ENCODE assay signal across 23 mouse cellular contexts in genomic region chr5:97906537-97907266, GRCm38 (mm10).
DNase-seq lines count a peak whose midpoint lies in the region; ATAC-seq lines count a peak whose summit lies in the region.
"Had no signal": no experiment of that assay in that cellular context is flagged by ENCODE, and none has a peak within 500 bp of the region (broad histone marks: within the 10 kb centered on the region; RNA-seq: fewer than 3 reads in every experiment).

No protein-coding gene starts in this region.

- H3K4me3 ChIP-seq in forebrain, embryonic 15.5 days = no peak overlapping the region
- H3K4me3 ChIP-seq in forebrain, embryonic 10.5 days = no peak overlapping the region
- H3K4me3 ChIP-seq in heart, embryonic 12.5 days = no peak overlapping the region
- H3K4me3 ChIP-seq: forebrain, embryonic 12.5 days; heart, embryonic 15.5 days; hindbrain, embryonic 15.5 days; intestine, embryonic 15.5 days; liver, embryonic 13.5 days; midbrain, embryonic 13.5 days had no signal

- DNase-seq in forebrain, embryonic 10.5 days (ENCODE audit: extremely low spot score, low spot score) = no peak
- no peak for DNase-seq in heart, adult 9 months (ENCODE audit: low spot score in 2 of 2)
- peak; percentile 14 to 16 for DNase-seq in B cell, adult 2 months
- DNase-seq in embryo, embryonic 10.5 days (ENCODE audit: low spot score) = peak; percentile 26
- DNase-seq in adrenal gland, postnatal 25 days = no peak
- DNase-seq: adrenal gland, adult 8-10 months; heart, postnatal 4 days; kidney, adult 8-10 months; kidney, postnatal 10 days; liver, embryonic 13.5 days; lung, adult 2 months; lung, postnatal 14 days; thymus, postnatal 25 days had no signal

- no peak overlapping the region for H3K4me2 ChIP-seq in forebrain, embryonic 15.5 days (replicated peaks)
- peak overlapping the region; percentile 28; the same call in 1 of the 2 replicates for H3K4me2 ChIP-seq in heart, embryonic 12.5 days
- H3K4me2 ChIP-seq: forebrain, embryonic 12.5 days; heart, embryonic 15.5 days; hindbrain, embryonic 15.5 days; intestine, embryonic 15.5 days; liver, embryonic 13.5 days; midbrain, embryonic 13.5 days had no signal

- WGBS in forebrain, embryonic 15.5 days = 76% methylated on average over 13 of the region's 13 CpGs
- 76% methylated on average over 13 of the region's 13 CpGs for WGBS in forebrain, embryonic 10.5 days
- 69% methylated on average over 13 of the region's 13 CpGs for WGBS in heart, embryonic 12.5 days

- no peaks in the 10 kb centered on the region for H3K9me3 ChIP-seq in forebrain, embryonic 15.5 days
- H3K9me3 ChIP-seq in forebrain, embryonic 10.5 days = no peaks in the 10 kb centered on the region
- no peaks in the 10 kb centered on the region for H3K9me3 ChIP-seq in heart, embryonic 12.5 days (replicated peaks)
- H3K9me3 ChIP-seq: forebrain, embryonic 12.5 days; heart, embryonic 15.5 days; hindbrain, embryonic 15.5 days; intestine, embryonic 15.5 days; liver, embryonic 13.5 days; midbrain, embryonic 13.5 days had no signal

- H3K27me3 ChIP-seq in forebrain, embryonic 15.5 days = no peaks in the 10 kb centered on the region
- H3K27me3 ChIP-seq in forebrain, embryonic 10.5 days (ENCODE audit: poor library complexity, severe bottlenecking) = no peaks in the 10 kb centered on the region
- H3K27me3 ChIP-seq in heart, embryonic 12.5 days (replicated peaks) = no peaks in the 10 kb centered on the region
- H3K27me3 ChIP-seq: forebrain, embryonic 12.5 days; heart, embryonic 15.5 days; hindbrain, embryonic 15.5 days; intestine, embryonic 15.5 days; liver, embryonic 13.5 days; midbrain, embryonic 13.5 days; Patski had no signal

- no peak for ATAC-seq in forebrain, embryonic 15.5 days (replicated peaks)
- no peak for ATAC-seq in heart, embryonic 12.5 days (ENCODE audit: insufficient number of reproducible peaks, low FRiP score)
- no peak for ATAC-seq in CD4-positive, CD25-positive, alpha-beta regulatory T cell, adult 4 months
- ATAC-seq: intestine, embryonic 15.5 days; midbrain, embryonic 13.5 days; Patski had no signal

- H3K4me1 ChIP-seq in forebrain, embryonic 15.5 days = peaks cover 10% of the 10 kb centered on the region; the same call in 1 of the 2 replicates
- H3K4me1 ChIP-seq in forebrain, embryonic 10.5 days = no peaks in the 10 kb centered on the region
- peaks cover 9% of the 10 kb centered on the region for H3K4me1 ChIP-seq in heart, embryonic 12.5 days (replicated peaks)
- H3K4me1 ChIP-seq: forebrain, embryonic 12.5 days; hindbrain, embryonic 15.5 days; intestine, embryonic 15.5 days; liver, embryonic 13.5 days; midbrain, embryonic 13.5 days had no signal

- H3K9ac ChIP-seq in forebrain, embryonic 15.5 days (replicated peaks) = no peak overlapping the region
- H3K9ac ChIP-seq in heart, embryonic 12.5 days = no peak overlapping the region
- H3K9ac ChIP-seq: forebrain, embryonic 12.5 days; heart, embryonic 15.5 days; hindbrain, embryonic 15.5 days; intestine, embryonic 15.5 days; liver, embryonic 13.5 days; midbrain, embryonic 13.5 days had no signal

- H3K36me3 ChIP-seq in forebrain, embryonic 15.5 days = no peaks in the 10 kb centered on the region
- H3K36me3 ChIP-seq in forebrain, embryonic 10.5 days (replicated peaks) = no peaks in the 10 kb centered on the region
- no peaks in the 10 kb centered on the region for H3K36me3 ChIP-seq in heart, embryonic 12.5 days
- H3K36me3 ChIP-seq: forebrain, embryonic 12.5 days; G1E; heart, embryonic 15.5 days; hindbrain, embryonic 15.5 days; intestine, embryonic 15.5 days; liver, embryonic 13.5 days; midbrain, embryonic 13.5 days had no signal

- peak overlapping the region; percentile 64 for H3K27ac ChIP-seq in forebrain, embryonic 15.5 days (replicated peaks)
- H3K27ac ChIP-seq in forebrain, embryonic 10.5 days = no peak overlapping the region
- no peak overlapping the region for H3K27ac ChIP-seq in heart, embryonic 12.5 days (ENCODE audit: poor library complexity, severe bottlenecking)
- H3K27ac ChIP-seq: forebrain, embryonic 12.5 days; heart, embryonic 15.5 days; hindbrain, embryonic 15.5 days; intestine, embryonic 15.5 days; liver, embryonic 13.5 days; midbrain, embryonic 13.5 days had no signal

Comparison
In these comparisons a context has a peak if more than half of its experiments do, and no peak if none do; other contexts are left out.
1. DNase-seq: peak in B cell, adult 2 months (2 of 2) and embryo, embryonic 10.5 days (single experiment); none in forebrain, embryonic 10.5 days (single experiment), heart, adult 9 months (0 of 2) and adrenal gland, postnatal 25 days (single experiment).